Mouse (Mus musculus) T-helper 17 cell (primary cell): ENCODE results near the gene Hif1an.

ENCODE experiments used
- in situ Hi-C, 2 experiments: fragments of 300-600 bp; cut with MboI, MseI; formaldehyde crosslinking; loops; 1 replicate in 1 of 2; 2 replicates in 1 of 2; pipeline ENCODE4 v1.15.1; 2025; ENCODE audit warnings: high pct_unique_total_duplicates in 2 of 2

The Hif1an gene

DNA sequence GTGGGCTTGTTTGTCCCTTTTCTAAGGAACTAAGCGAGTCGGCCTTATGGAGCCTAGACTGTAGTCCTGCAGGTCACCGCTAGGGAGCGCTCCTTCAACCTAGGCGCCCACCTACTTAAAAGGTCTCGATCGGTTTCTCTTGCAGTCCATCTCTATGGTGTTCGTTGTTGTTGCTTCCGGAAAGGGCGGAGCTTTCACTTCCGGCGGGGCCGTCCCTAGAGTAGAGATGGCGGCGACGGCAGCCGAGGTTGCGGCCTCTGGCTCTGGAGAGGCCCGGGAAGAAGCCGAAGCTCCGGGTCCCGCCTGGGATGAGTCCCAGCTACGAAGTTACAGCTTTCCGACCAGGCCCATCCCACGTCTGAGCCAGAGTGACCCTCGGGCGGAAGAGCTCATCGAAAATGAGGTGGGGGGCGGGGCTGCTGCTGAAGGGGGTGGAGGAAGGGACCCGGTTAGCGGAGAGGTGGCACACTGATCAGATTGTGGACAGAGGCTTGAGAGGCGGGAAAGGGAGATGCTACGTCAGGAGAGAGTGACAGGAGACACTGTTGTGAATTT is at the start of gene Hif1an:
Hif1an (plus strand) TSS at position 199 of the 555 bp plus-strand sequence.
- in situ Hi-C loops = loop anchor here in 1 of 2 experiments (25.0 kb wide), 1 partner anchor 1050 kb away; the partner anchor contains the start of gene Got1

DNA sequence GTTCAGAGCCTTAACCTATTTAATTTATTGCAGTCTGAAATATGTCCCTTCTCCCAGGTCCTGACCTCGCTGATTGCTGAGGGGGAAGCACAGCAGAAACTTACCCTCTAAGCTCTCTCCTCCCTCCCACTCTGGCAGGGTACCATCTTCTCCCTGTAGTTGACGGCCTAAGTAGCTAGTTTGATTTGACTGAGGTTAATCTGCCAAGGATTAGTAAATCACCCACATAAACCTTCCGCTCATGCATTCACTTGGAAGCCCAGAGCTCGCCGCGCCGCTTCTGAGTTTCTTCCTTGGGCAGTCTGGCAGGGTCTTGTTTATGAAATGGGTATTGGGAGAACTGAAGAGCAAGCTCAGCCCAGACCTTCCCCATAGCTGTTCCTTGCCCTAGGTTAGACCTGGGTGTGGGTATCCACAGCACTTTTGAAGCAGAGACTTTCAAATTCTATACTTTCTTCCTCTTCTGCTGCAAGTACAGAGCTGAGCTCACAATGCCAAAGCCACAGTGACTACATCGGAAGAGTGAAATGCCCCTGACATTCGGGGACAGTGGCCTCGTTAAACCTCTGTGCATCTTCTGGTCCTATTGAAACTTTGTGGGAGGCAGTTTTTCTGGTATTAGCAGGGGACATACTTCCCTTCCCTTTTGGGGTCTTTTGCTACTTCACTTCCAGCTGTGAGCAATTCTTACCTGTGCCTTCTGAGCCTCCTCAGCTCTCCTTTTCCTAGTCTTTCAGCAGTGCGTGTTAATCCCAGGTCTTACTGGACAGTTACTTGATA is 49.4 kb upstream of the Hif1an start:
- in situ Hi-C loops = loop anchor here in 1 of 2 experiments (25.0 kb wide), 1 partner anchor 1424 kb away; no protein-coding TSS in a partner anchor

DNA sequence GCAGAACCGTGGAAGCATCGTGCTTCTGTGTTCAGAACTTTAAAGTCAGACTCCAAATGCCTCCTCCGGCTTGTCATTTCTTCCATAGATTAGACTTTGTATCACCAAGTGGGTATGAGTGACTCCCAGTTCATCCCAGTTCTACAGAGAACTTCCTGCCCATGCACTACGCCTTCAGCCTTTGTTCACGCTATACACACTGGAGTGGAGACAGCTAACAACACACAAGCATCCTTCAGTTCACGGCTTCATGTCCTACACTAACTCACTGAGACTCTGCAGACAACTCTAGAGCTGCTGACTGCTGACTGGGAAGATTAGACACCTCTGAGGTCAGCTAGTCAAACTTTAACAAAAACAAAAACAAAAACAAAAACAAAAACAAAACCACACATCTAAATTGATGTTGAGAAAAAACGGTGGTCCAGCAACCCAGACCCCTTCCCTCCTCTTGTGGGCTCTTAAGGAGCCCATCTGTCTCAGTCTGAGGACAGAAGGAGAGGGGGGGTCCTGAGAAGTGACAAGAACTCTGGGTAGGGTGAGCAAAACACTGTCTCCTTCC is 48.6 kb upstream of the Hif1an start:
- in situ Hi-C loops = loop anchor here in 1 of 2 experiments (25.0 kb wide), 1 partner anchor 1423 kb away; no protein-coding TSS in a partner anchor

DNA sequence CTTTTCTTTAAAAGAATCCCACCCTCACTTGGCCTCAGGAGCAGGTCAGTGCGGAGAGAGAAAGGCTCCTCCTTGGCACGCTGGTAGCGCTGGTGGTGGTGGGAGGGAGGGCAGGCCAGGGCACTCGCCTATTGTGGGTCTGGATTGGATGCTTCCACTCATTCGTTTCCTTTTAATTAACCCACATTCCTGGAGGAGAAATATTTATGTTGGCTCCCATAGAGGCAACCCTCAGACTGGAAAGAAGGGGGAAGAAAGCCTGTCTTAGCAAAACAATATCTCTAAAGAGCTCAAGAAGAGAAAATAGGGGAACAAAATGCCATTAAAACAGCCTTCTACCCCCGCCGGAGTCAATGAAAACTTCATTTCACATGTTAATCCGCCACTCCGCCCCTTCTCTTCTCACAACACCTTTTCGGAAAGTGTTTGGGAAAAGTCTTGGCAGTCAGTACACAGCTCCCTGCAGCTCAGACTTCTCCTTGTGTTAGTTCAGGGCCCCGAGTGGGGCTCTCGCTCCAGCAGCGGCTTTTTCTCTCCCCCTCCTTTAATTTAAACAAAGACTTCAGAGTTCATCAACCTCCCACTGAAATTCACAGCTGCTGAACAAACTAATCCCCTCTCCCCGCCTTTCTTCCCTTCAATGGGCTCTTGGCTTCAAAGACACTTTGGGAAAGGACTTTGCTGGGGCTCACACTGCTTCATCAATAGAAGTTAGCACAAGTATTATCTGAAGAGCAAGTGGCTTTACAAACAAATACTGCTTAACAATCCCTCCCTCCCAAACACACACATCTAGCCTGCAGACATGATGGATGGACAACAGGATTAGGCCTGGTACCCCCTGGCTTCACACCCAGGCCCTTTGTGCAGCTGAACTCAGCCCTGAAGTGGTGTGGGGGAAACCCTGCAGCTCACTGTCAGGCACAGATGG is 47.9 kb upstream of the Hif1an start:
- in situ Hi-C loops = loop anchor here in 1 of 2 experiments (25.0 kb wide), 1 partner anchor 1423 kb away; no protein-coding TSS in a partner anchor

DNA sequence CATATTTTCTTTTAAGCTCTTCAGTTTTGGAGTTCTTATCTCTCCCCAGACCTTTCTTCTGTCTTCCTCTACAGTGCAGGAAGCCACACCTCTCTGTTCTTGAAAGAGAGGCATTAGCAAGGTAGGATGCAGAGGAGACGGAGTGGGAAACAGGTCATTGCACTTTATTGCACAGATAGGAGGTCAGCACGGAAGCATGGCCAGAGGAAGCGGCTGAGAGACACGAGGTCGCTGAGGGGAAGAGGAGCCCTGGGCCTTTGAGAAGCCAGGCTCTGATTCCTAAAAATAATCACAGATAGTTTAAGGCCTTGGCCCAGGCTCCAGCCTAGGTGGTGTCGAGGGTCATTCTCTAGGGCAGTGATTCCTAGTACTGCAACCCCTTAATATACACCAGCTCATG is 46.9 kb upstream of the Hif1an start:
- in situ Hi-C loops = loop anchor here in 1 of 2 experiments (25.0 kb wide), 1 partner anchor 1422 kb away; no protein-coding TSS in a partner anchor

DNA sequence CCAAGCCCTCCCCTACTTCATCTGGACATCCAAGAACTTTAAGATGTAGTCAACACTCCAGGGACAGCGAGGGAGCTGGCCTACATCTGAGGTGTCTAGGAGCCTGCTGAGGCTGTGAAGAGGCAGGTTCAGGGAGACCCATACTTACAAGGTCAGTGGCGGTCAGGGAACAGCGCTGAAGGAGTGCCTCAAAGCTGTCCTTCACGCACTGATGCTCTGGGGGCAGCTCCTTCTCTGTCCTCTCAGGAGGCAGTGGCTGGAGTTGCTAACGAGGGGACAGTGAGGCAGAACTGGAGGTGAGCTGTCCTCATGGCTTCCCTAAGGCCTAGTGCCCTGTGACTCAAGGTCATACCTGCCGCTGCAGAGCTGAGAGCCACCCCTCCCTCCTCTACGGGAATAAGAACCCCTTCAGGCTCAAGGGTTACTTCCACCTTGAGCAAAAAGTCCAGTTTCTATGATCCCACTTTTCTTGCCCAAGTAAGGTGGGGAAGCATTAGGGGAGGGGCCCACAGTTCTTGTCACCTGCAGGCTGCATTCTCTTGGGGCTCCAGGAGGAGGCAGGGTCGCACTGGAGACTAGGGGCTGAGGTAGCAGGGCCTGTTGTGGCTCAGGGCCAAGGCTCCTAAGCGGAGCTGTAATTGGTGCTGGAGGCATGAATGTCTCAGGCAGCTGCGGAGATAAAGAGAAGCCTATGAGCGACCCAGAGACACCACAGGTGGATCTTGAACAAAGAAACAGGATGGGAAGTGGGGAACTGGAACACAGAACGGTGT is 44.5 kb upstream of the Hif1an start:
- in situ Hi-C loops = loop anchor here in 1 of 2 experiments (25.0 kb wide), 1 partner anchor 1419 kb away; no protein-coding TSS in a partner anchor

DNA sequence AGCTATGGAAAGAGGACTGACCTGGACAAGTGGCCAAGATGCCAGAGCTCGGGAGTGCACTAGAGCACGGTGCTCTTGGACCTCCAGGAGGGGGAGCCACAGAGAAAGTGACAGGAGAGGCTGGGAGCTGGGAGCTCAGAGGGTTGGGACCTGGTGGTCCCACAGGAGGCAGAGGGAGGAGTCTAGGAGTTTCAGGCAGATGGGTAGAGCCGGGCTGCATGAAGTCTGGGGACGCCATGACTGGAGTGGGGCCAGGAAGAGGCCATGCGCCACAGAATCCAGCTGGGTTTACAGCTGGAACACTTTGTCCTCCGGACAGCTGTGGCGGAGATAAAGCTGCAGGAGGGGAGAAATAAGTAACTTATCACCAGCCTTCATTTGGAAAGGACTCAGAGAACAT is 43.5 kb upstream of the Hif1an start:
- in situ Hi-C loops = loop anchor here in 1 of 2 experiments (25.0 kb wide), 1 partner anchor 1418 kb away; no protein-coding TSS in a partner anchor

DNA sequence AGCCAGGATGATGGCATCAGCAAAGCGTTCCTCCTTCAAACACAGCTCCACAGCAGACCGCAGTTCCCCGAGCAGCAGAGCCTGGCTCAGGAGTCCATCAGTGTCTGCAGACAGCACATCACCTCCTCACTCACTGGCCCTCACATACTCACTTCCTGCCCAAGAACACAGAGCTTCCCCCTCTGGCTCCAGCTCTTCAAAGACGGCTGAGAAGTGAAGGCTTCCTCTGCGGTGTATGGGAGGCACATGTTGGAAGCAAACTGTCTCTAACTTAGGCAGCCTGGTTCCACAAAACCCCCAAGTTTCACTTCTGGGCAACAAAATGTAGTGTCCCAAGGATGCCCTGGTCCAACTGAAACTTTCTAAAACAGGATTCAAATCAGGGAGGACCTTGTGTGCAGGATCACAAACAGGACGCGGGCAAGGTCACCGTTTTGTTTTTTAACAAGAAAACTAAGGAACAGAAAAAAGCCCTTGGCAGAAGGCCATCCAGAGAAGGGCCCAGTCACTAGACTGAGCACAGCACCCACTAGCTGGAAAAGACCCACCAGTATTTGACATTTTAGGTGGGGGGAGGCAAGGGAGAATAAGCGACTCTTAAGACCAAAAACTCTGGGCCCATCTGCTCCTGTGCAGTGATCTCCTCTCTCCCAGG is 37.0 kb upstream of the Hif1an start:
- in situ Hi-C loops = loop anchor here in 1 of 2 experiments (10.0 kb wide), 1 partner anchor 501 kb away; the partner anchor contains the start of gene Cyp2c23

DNA sequence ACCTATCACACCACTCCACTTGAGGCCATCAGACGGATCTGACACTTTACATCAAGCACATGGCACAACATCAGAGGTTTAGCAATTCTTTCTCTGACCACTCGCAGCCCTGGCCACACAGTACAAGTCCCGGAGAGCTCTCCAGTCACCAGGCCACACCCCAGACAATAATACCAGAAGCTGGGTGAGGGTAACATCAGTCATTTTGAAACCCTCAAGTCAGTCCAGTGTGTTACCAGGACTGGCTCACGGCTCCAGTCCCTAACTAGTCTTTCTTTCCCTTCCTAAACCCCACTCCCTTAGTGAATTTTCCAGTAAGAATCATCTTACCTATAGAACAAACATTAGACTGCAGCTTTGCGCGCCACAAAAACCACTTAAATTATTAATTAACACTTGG is 32.6 kb upstream of the Hif1an start:
- in situ Hi-C loops = no loop called here

DNA sequence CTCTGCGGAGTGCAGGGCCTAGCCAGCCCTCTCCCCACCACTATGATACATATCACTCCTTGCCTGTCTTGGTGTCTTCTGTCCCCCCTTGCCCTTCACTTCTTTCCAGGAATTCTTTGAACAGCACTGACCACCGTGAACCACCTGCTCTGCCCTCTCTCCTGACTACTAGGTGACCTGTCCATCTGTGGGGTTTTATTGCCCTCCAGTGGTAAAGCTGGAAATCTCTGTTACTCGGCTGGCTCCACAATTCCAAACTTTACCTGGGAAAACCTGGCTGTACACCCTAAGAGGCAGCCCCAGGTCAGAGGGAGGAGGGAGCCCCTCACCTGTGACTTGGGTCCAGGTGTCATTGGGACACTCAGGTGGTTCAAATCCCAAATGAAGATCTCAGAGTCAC is 27.3 kb upstream of the Hif1an start:
- in situ Hi-C loops = no loop called here

DNA sequence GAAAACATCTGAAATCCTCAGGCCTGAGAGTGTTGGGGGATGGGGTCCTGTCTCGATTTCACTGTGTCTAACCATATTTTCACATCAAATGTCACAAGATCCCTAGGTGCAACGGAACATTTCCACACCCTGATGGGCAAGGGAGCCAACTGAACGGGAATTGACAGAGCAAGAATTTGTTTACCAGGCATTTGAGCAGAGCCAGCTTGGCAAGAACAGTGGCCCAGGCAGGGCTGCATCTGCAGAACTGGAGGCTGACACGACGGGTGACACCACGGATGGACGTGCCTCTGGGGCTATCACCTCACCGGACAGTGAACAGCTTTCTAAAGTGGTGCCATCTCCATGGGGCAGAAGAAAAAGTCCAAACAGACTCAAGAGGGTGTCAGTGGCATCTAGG is 25.2 kb upstream of the Hif1an start:
- in situ Hi-C loops = no loop called here

DNA sequence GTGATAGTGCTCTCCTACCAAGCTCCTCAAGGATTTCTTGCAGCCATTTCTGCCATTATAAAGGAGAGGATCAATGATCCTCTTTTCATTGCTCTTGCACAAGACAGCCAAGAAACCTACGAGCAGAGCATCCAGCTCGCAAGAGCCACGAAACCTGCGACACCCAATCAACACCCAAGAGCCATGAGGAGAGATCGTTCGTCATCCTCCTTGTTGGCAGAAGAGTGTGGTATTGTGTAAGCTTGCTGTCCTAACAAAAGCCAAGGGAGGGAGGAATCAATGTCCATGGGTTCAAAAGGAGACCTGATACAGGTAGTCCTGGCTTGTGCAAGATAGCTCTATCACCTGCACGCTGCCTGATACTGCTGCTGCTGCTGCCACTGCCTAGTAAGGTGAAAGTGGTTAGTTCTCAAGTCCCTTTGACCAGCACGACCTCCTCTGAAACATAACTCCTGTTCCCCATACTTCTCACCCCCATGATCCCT is 19.9 kb upstream of the Hif1an start:
- in situ Hi-C loops = no loop called here

DNA sequence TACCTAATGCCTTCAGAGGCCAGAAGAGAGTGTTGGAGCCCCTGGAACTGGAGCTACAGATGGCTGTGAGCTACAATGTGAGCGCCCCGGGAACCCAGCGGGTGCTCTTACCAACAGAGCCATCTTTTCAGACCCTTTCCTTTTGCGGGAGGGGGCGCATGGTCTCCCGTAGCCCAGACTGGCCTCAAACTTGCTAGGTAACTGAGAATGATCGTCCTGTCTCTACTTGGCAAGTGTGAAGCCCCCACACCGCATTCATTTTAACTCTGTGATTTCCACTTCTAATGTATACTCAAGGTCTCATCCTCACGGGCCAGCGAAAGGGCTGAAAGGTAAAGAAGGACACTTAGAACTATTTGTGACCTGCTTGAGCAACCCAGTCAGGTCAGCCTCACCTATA is 18.3 kb upstream of the Hif1an start:
- in situ Hi-C loops = no loop called here

DNA sequence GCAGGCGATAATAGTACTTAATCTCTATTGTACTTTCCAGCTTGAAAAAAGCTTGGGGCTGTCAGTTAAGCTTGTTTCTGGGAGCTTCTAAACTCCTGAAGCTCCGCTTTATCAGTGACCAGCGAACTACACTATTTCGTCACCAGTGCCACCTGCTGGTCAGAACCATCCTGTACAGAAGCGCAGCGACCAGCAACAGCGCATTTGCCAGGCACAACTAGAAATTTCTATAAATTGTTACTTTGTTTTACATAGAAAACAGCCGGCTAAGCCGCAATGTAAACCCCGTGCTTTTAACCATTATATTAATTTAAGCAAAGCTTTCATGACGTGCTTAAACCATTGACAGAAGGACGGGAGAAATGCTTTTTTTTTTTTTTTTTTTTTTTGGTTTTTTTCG is 17.9 kb upstream of the Hif1an start:
- in situ Hi-C loops = no loop called here

DNA sequence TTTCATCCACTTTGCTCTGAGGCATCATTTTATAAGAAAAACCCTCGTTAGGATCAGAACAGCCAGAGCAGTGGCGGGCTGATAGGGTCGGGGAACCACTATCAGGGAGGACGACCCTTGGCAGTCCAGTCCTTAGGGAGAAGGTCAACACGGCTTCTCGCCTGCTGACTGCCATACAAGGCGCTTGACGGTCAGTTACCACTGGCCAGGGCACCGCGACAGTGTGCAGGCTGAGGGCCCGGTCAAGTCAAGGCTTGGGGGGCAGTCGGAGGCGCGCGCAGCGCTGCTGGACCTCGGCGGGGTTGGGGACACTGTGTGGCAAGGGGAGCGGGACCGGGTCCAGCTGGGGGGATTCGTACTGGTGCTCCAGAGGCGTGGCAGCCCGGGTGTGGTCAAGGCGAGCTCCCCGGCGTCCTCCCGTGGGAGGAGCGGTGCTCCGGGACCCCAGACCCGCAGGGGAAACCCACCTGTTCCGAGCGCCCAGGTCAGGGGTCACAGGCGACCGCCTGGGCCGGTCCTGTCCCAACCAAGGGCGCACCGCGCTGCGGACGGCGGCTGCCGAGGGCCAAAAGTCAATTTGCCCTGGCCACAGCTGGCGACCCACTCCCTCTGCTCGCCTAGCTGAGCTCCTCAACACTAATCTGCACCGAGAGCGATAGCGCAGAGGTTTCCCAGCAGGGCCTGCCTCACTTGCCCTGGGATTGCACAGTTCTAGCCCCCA is 17.2 kb upstream of the Hif1an start, which contains the start of gene Sec31b:
Sec31b (minus strand) TSS at position 544 of the 721 bp plus-strand sequence.
- in situ Hi-C loops = no loop called here

DNA sequence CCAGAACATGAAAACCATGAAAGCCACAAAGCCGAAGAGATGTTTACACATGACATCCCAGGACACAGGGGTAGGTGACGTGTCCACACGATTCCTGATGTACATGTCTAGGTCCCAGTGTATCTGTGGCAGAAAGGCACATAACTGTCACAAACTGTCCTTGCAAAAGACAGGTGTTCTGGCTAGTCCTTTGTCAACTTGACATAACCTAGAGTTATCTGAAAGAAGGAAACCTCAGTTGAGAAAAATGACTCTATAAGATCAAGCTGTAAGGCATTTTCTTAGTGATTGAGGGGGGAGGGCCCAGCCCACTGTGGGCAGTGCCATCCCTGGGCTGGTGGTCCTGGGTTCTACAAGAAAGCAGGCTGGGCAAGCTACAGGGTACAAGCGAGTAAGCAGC is 9.9 kb upstream of the Hif1an start, which contains the start of gene Gm20538:
Gm20538 (minus strand) TSS at position 101 of the 400 bp plus-strand sequence.
- in situ Hi-C loops = loop anchor here in 1 of 2 experiments (25.0 kb wide), 1 partner anchor 1040 kb away; the partner anchor contains the start of gene Got1

DNA sequence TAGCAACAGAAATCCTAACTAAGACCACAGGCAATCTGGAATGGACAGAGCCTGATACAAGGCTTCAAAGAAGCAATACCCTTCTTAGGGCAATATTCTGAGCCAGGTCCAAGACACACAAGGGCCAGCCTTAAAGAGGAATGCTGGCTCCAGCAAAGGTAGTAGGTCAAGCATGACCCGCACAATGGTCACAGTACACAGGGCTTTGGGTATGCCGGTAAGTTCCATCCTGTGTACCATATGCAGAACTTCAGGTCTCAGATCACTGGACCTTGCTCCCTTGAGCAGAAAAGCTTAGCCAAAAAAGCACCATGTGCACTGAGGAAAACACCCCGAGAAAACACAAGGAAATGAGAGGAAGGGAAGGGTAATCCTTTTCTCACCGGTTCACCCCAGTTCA is 9.4 kb upstream of the Hif1an start:
- in situ Hi-C loops = loop anchor here in 1 of 2 experiments (25.0 kb wide), 1 partner anchor 1041 kb away; the partner anchor contains the start of gene Got1

DNA sequence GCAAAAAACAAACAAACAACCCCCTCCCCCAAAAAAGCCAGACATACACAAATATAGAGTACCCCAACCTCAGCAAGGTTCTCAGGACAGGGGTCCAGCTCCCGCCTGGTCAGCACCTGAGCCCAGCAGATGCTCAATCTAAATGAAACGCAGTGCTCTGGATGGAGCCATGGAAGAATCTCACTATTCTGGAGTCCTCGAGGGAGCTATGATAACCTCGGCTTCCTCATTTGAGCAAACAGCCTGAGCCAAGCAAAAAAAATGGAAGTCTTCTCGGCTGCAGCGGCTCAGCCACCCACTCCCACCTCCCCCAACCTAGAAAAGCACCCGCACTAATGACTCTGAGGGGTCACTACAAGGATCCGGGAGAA is 8.2 kb upstream of the Hif1an start:
- in situ Hi-C loops = loop anchor here in 1 of 2 experiments (25.0 kb wide), 1 partner anchor 1042 kb away; the partner anchor contains the start of gene Got1
